Mouse (Mus musculus): ENCODE measurements at regions not wholly inside any gene's neighbourhood (a gene's known extent, or its start where the extent isn't known, plus 50 kb on each side); places are given as distances from the start of the nearest gene placed in this dataset.
A peak's percentile ranks its signal among the peaks of the same experiment; 100 is the strongest.

DNA sequence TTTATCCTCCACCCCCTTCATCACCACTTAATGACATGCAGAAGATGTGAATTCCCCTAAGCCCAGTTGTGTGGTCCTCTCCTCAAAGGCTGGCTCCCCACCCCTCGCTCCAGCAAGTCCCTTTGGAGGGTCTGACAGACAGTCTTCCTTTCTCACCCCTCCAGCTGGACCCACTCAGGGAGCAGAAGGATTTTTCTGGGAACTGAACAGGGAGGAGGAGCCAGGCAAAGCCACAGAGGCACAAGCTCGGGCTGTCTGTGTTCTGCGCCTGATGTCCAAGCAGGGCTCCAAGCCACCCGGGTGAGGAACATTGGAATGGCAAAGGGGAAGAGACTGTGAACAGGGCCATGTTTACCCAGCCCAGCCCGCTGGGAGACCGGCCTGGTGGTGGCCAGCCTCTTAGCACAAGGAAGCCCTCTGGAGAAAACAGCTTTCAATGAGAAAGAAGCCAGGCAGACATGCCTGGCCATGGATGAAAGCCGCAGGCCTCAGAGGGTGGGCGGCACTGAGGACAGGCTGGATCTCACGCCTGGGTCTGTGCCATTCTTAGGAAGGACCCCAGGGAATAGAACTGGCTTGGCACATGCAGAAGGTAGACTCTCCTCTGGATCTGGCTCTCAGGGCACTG is 211.5 kb upstream of the Cxcr4 start:
- Histone ChIP-seq H3K4me3 (ENCODE audit: control insufficient read depth, low read depth, low read length) (no peak overlapping the region), H3K27ac (ENCODE audit: control insufficient read depth, insufficient read depth, low read depth, low read length) (no peak overlapping the region), H3K36me3 (ENCODE audit: control insufficient read depth, insufficient read depth, low read length) (no peaks in the 10 kb centered on the region), H3K27me3 (ENCODE audit: control insufficient read depth, insufficient read depth, low read length) (no peaks in the 10 kb centered on the region), H3K4me1 (ENCODE audit: control insufficient read depth, insufficient read depth, low read length) (peaks cover 9% of the 10 kb centered on the region)
- no peak for TF ChIP-seq CTCF (IDR thresholded peaks at IDR 0.05; ENCODE audit: control insufficient read depth, insufficient read depth, insufficient replicate concordance, low read depth, low read length)
- no peak for TF ChIP-seq POLR2A (IDR thresholded peaks at IDR 0.05; ENCODE audit: control insufficient read depth, low read depth, low read length)

DNA sequence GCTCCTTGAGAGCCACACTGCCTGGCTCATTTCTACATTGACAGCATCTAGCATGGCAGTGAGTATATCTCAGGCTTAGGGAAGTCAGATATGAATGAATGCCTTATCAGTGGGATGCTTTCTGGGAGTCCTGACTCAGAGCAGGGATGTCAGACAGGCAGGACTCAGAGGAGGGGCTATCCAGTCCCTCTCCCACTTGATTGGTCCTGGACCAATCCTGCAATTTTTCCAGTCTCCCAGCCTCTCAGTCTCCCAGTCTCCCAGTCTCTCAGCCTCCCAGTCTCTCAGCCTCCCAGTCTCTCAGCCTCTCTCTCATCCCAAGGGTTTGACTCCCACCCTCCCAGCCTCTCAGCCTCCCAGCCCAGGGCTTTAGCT is 211.0 kb upstream of the Cxcr4 start:
- Histone ChIP-seq H3K27ac (ENCODE audit: control insufficient read depth, insufficient read depth, low read depth, low read length) (no peak overlapping the region), H3K4me1 (ENCODE audit: control insufficient read depth, insufficient read depth, low read length) (peaks cover 9% of the 10 kb centered on the region), H3K36me3 (ENCODE audit: control insufficient read depth, insufficient read depth, low read length) (no peaks in the 10 kb centered on the region), H3K27me3 (ENCODE audit: control insufficient read depth, insufficient read depth, low read length) (no peaks in the 10 kb centered on the region), H3K4me3 (ENCODE audit: control insufficient read depth, low read depth, low read length) (no peak overlapping the region)
- no peak for TF ChIP-seq POLR2A (IDR thresholded peaks at IDR 0.05; ENCODE audit: control insufficient read depth, low read depth, low read length)
- no peak for TF ChIP-seq CTCF (IDR thresholded peaks at IDR 0.05; ENCODE audit: control insufficient read depth, insufficient read depth, insufficient replicate concordance, low read depth, low read length)

DNA sequence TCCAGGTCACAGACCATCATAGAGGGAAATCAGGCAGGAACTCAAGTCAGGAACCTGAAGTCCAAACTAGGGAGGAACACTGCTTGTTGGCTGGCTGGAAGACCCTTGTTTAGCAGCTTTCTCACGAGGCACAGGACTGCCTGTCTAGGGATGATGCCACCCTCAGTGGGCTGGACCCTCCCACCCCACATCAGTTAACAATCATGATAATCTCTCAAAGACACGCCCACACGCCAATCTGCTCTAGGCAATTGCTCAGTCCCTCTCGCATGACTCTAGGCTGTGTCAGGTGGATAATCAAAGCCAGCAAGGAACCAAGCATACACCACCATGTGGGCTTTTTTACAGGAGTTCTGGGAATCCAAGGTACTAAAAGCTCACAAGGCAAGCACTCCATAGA is 206.6 kb upstream of the Cxcr4 start:
- Histone ChIP-seq H3K4me1 (ENCODE audit: control insufficient read depth, insufficient read depth, low read length) (peaks cover 9% of the 10 kb centered on the region), H3K36me3 (ENCODE audit: control insufficient read depth, insufficient read depth, low read length) (no peaks in the 10 kb centered on the region), H3K4me3 (ENCODE audit: control insufficient read depth, low read depth, low read length) (no peak overlapping the region), H3K27me3 (ENCODE audit: control insufficient read depth, insufficient read depth, low read length) (no peaks in the 10 kb centered on the region), H3K27ac (ENCODE audit: control insufficient read depth, insufficient read depth, low read depth, low read length) (no peak overlapping the region)
- TF ChIP-seq CTCF (IDR thresholded peaks at IDR 0.05; ENCODE audit: control insufficient read depth, insufficient read depth, insufficient replicate concordance, low read depth, low read length): no peak
- no peak for TF ChIP-seq POLR2A (IDR thresholded peaks at IDR 0.05; ENCODE audit: control insufficient read depth, low read depth, low read length)

DNA sequence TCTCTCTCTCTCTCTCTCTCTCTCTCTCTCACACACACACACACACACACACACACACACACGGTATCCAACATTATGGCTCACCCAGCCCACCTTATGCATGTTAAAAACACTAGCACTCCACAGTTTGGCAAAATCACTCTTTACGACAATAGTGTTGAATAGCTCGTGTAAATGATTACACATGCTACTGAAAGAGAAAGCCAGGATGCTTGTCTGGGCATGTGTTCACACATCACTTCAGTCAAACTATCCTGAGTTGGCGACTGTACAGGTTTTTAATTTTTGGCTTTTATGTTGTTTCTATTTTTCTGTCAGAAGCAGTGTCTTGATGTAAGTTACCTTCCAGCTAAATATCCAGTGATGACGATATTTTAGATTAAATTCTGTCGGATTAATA is 203.6 kb upstream of the Cxcr4 start:
- Histone ChIP-seq H3K27ac (ENCODE audit: control insufficient read depth, insufficient read depth, low read depth, low read length) (no peak overlapping the region), H3K27me3 (ENCODE audit: control insufficient read depth, insufficient read depth, low read length) (no peaks in the 10 kb centered on the region), H3K4me3 (ENCODE audit: control insufficient read depth, low read depth, low read length) (no peak overlapping the region), H3K36me3 (ENCODE audit: control insufficient read depth, insufficient read depth, low read length) (no peaks in the 10 kb centered on the region), H3K4me1 (ENCODE audit: control insufficient read depth, insufficient read depth, low read length) (peaks cover 9% of the 10 kb centered on the region)
- no peak for TF ChIP-seq POLR2A (IDR thresholded peaks at IDR 0.05; ENCODE audit: control insufficient read depth, low read depth, low read length)
- no peak for TF ChIP-seq CTCF (IDR thresholded peaks at IDR 0.05; ENCODE audit: control insufficient read depth, insufficient read depth, insufficient replicate concordance, low read depth, low read length)

DNA sequence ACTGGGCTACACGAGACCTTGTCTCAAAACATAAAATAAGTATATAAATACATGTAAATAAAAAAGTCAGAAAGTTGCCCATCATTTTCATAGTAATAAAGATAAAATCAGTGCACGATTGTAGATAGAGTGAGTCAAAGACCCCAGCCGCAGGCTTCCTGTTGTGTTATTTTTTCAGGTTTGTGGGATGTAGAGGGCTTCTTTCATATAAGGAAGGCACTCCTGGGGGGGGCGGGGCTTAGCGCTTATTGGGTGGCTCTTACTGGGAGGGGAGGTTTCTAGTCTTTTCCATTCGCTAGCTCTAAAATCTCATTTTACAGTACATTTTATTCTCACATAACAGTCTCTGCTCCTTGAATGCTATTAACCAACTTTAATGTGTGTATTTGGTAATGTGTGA is 198.8 kb upstream of the Cxcr4 start:
- TF ChIP-seq POLR2A (IDR thresholded peaks at IDR 0.05; ENCODE audit: control insufficient read depth, low read depth, low read length) (no peak), CTCF (IDR thresholded peaks at IDR 0.05; ENCODE audit: control insufficient read depth, insufficient read depth, insufficient replicate concordance, low read depth, low read length) (no peak)
- Histone ChIP-seq H3K36me3 (ENCODE audit: control insufficient read depth, insufficient read depth, low read length) (no peaks in the 10 kb centered on the region), H3K27ac (ENCODE audit: control insufficient read depth, insufficient read depth, low read depth, low read length) (no peak overlapping the region), H3K4me3 (ENCODE audit: control insufficient read depth, low read depth, low read length) (no peak overlapping the region), H3K27me3 (ENCODE audit: control insufficient read depth, insufficient read depth, low read length) (no peaks in the 10 kb centered on the region), H3K4me1 (ENCODE audit: control insufficient read depth, insufficient read depth, low read length) (no peaks in the 10 kb centered on the region)

DNA sequence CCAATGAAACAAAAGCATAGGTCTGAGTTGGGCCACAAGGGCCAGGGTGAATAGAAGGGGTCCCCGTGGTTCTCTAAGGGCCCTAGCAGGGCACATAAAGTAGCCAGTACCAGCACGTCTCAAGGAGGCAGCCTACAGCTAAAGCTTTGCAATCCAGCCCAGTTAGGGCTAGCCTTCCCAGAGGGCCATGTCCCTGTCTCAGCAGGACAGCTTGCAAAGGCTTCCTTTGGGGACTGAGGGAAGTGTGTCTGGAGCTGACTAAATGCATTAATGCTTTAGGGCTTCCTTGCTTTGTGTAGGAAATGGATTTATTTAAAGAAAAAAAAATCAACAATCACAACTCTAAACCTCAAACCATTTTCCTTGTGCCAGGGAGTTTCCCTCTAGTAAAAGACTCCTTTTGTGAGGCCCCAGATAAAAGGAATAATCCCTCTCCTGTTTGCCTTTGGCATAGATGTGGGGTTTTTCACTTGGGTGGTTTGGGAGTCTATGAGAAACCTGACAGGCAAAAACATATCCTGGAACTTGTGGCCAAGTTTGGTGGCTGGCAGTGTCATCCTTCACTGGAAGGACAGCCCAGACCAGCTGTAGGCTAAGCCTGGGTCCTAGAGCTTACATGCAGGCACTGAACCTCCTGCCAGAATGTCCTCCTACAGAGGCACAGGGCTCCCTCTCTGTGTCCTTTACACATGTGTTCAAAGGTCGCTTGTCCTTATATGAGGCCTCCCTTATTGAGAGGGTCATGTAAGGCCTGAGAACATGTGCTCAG is 197.7 kb upstream of the Cxcr4 start:
- Histone ChIP-seq H3K27me3 (ENCODE audit: control insufficient read depth, insufficient read depth, low read length) (no peaks in the 10 kb centered on the region), H3K4me1 (ENCODE audit: control insufficient read depth, insufficient read depth, low read length) (no peaks in the 10 kb centered on the region), H3K36me3 (ENCODE audit: control insufficient read depth, insufficient read depth, low read length) (no peaks in the 10 kb centered on the region), H3K4me3 (ENCODE audit: control insufficient read depth, low read depth, low read length) (0 out of 2 replicates have a peak overlapping the region, but pooled peaks have one; percentile 19), H3K27ac (ENCODE audit: control insufficient read depth, insufficient read depth, low read depth, low read length) (no peak overlapping the region)
- TF ChIP-seq POLR2A (IDR thresholded peaks at IDR 0.05; ENCODE audit: control insufficient read depth, low read depth, low read length) (no peak), CTCF (IDR thresholded peaks at IDR 0.05; ENCODE audit: control insufficient read depth, insufficient read depth, insufficient replicate concordance, low read depth, low read length) (no peak)

DNA sequence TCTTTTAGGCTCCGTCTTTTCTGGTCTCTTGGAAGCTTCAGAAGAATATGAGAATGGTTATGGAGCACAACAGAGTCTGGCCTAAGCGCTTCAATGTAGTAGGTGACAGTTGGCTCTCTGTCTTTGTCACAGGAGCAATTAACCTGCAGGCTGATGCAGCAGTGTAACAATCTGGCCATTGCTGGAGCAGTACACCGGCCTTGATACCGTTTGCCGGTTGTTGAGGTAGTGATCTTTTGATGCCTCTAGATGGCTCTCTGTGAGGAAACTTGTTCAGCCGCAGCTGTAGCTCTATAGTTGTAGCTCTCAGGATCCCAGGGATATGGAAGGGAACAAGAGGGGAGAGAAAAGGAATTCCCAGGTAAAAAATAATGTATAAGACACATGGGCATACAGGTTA is 196.1 kb upstream of the Cxcr4 start:
- no peaks in the 10 kb centered on the region for H3K36me3 ChIP-seq (ENCODE audit: control insufficient read depth, insufficient read depth, low read length)
- H3K4me1 ChIP-seq (ENCODE audit: control insufficient read depth, insufficient read depth, low read length): no peaks in the 10 kb centered on the region
- TF ChIP-seq POLR2A (IDR thresholded peaks at IDR 0.05; ENCODE audit: control insufficient read depth, low read depth, low read length): no peak
- TF ChIP-seq CTCF (IDR thresholded peaks at IDR 0.05; ENCODE audit: control insufficient read depth, insufficient read depth, insufficient replicate concordance, low read depth, low read length): no peak
- H3K4me3 ChIP-seq (ENCODE audit: control insufficient read depth, low read depth, low read length): no peak overlapping the region
- no peaks in the 10 kb centered on the region for H3K27me3 ChIP-seq (ENCODE audit: control insufficient read depth, insufficient read depth, low read length)
- no peak overlapping the region for H3K27ac ChIP-seq (ENCODE audit: control insufficient read depth, insufficient read depth, low read depth, low read length)
